Mouse (Mus musculus) MEL (cell line): ENCODE measurements at regions not wholly inside any gene's neighbourhood (a gene's known extent, or its start where the extent isn't known, plus 50 kb on each side); places are given as distances from the start of the nearest gene placed in this dataset.

ENCODE experiments used
- DNase-seq: peaks from one replicate; pipeline ENCODE4 v3.0.0; 2011; ENCODE audit warnings: low read depth, low spot score
- H3K27ac ChIP-seq: 2 replicates; pipeline ENCODE4 v1.5.1; 2012; ENCODE audit warnings: low read depth, mild to moderate bottlenecking, control low read depth, low read length, moderate library complexity; ENCODE audit not compliant: control insufficient read depth
- H3K27me3 ChIP-seq, 2 experiments: fragments of 150-350 bp in 1 of 2; sonication (generic) in 1 of 2; 2 replicates each; pipeline ENCODE4 v1.6.1; 2012; ENCODE audit warnings: low read length in 2 of 2, mild to moderate bottlenecking in 2 of 2, improper control_type of control experiment in 1 of 2, moderate library complexity in 1 of 2; ENCODE audit not compliant: insufficient read depth in 2 of 2, control insufficient read depth in 1 of 2
- H3K36me3 ChIP-seq, 2 experiments: 2 replicates each; pipeline ENCODE4 v1.6.1; 2012 to 2014; ENCODE audit warnings: low read length in 2 of 2, improper control_type of control experiment in 1 of 2, inconsistent platforms in 1 of 2, mild to moderate bottlenecking in 1 of 2; ENCODE audit not compliant: insufficient read depth in 2 of 2, control insufficient read depth in 1 of 2
- H3K4me1 ChIP-seq, 2 experiments: fragments of 150-350 bp in 1 of 2; sonication (generic) in 1 of 2; 2 replicates each; pipeline ENCODE4 v1.6.1; 2012; ENCODE audit warnings: low read length in 2 of 2, improper control_type of control experiment in 1 of 2, mild to moderate bottlenecking in 1 of 2; ENCODE audit not compliant: insufficient read depth in 2 of 2, control insufficient read depth in 1 of 2
- H3K4me3 ChIP-seq, 2 experiments: fragments of 150-350 bp in 1 of 2; sonication (generic) in 1 of 2; 2 replicates each; pipeline ENCODE4 v1.5.1; 2012; ENCODE audit warnings: low read depth in 2 of 2, low read length in 2 of 2, mild to moderate bottlenecking in 2 of 2, moderate library complexity in 2 of 2, control low read depth in 1 of 2, improper control_type of control experiment in 1 of 2; ENCODE audit not compliant: control insufficient read depth in 1 of 2, insufficient read depth in 1 of 2
- H3K79me2 ChIP-seq: 2 replicates; pipeline ENCODE4 v1.6.1; 2012; ENCODE audit warnings: mild to moderate bottlenecking, low read length, moderate library complexity; ENCODE audit not compliant: control insufficient read depth, poor library complexity, insufficient read depth
- H3K9ac ChIP-seq: 2 replicates; pipeline ENCODE4 v1.6.1; 2012; ENCODE audit warnings: low read depth, mild to moderate bottlenecking, control low read depth, low read length, moderate library complexity; ENCODE audit not compliant: control insufficient read depth, poor library complexity, severe bottlenecking
- H3K9me3 ChIP-seq: fragments of 150-350 bp; sonication (generic); replicated peaks from 2 replicates; pipeline ENCODE4 v1.6.1; 2012; ENCODE audit warnings: mild to moderate bottlenecking, low read length, improper control_type of control experiment, moderate library complexity; ENCODE audit not compliant: insufficient read depth
- BHLHE40 ChIP-seq: IDR thresholded peaks from 2 replicates; pipeline ENCODE4 v1.6.1; 2012; ENCODE audit warnings: low read depth, mild to moderate bottlenecking, inconsistent platforms, low read length, improper control_type of control experiment, borderline replicate concordance
- CHD1 ChIP-seq: IDR thresholded peaks from 2 replicates; pipeline ENCODE4 v1.6.1; 2012; ENCODE audit warnings: low read depth, mild to moderate bottlenecking, inconsistent platforms, low read length, improper control_type of control experiment
- CHD2 ChIP-seq: IDR thresholded peaks from 2 replicates; pipeline ENCODE4 v1.6.1; 2011; ENCODE audit warnings: low read length, improper control_type of control experiment
- E2F4 ChIP-seq: IDR thresholded peaks from 2 replicates; pipeline ENCODE4 v1.6.1; 2011; ENCODE audit warnings: low read depth, low read length, improper control_type of control experiment, borderline replicate concordance
- ELF1 ChIP-seq: IDR thresholded peaks from 2 replicates; pipeline ENCODE4 v1.6.1; 2014; ENCODE audit warnings: low read depth, mild to moderate bottlenecking, inconsistent platforms, low read length, improper control_type of control experiment, moderate library complexity
- EP300 ChIP-seq, 2 experiments: IDR thresholded peaks; 2 replicates each; pipeline ENCODE4 v1.6.1; 2011; ENCODE audit warnings: improper control_type of control experiment in 2 of 2, low read length in 2 of 2, low read depth in 1 of 2, mild to moderate bottlenecking in 1 of 2
- GABPA ChIP-seq: IDR thresholded peaks from 2 replicates; pipeline ENCODE4 v1.6.1; 2012; ENCODE audit warnings: low read depth, mild to moderate bottlenecking, inconsistent platforms, low read length, improper control_type of control experiment, moderate library complexity
- GATA1 ChIP-seq: IDR thresholded peaks from 2 replicates; pipeline ENCODE4 v1.6.1; 2011; ENCODE audit warnings: low read depth, low read length, improper control_type of control experiment
- HCFC1 ChIP-seq: IDR thresholded peaks from 2 replicates; pipeline ENCODE4 v1.6.1; 2012; ENCODE audit warnings: low read depth, mild to moderate bottlenecking, inconsistent platforms, low read length, improper control_type of control experiment, moderate library complexity
- KAT2A ChIP-seq: conservative IDR thresholded peaks from 2 replicates; pipeline ENCODE4 v1.6.1; 2012; ENCODE audit warnings: low read depth, low read length, improper control_type of control experiment, inconsistent platforms
- MAFK ChIP-seq: IDR thresholded peaks from 2 replicates; pipeline ENCODE4 v1.6.1; 2011; ENCODE audit warnings: low read depth, mild to moderate bottlenecking, low read length, improper control_type of control experiment, borderline replicate concordance
- MAX ChIP-seq: IDR thresholded peaks from 2 replicates; pipeline ENCODE4 v1.6.1; 2011; ENCODE audit warnings: low read length, improper control_type of control experiment
- MAZ ChIP-seq: IDR thresholded peaks from 2 replicates; pipeline ENCODE4 v1.6.1; 2012; ENCODE audit warnings: low read depth, mild to moderate bottlenecking, inconsistent platforms, low read length, improper control_type of control experiment
- MYB ChIP-seq: IDR thresholded peaks from 2 replicates; pipeline ENCODE4 v1.6.1; 2011; ENCODE audit warnings: mild to moderate bottlenecking, low read depth, low read length, improper control_type of control experiment
- NELFE ChIP-seq: IDR thresholded peaks from 2 replicates; pipeline ENCODE4 v1.6.1; 2011; ENCODE audit warnings: low read depth, low read length, improper control_type of control experiment
- POLR2AphosphoS2 ChIP-seq: IDR thresholded peaks from 2 replicates; pipeline ENCODE4 v1.6.1; 2011; ENCODE audit warnings: low read length, improper control_type of control experiment
- POLR2AphosphoS5 ChIP-seq: IDR thresholded peaks from 2 replicates; pipeline ENCODE4 v1.6.1; 2012; ENCODE audit warnings: low read depth, borderline replicate concordance, mild to moderate bottlenecking, inconsistent platforms, low read length, moderate library complexity, mixed read lengths
- RAD21 ChIP-seq: IDR thresholded peaks from 2 replicates; pipeline ENCODE4 v1.6.1; 2011; ENCODE audit warnings: mild to moderate bottlenecking, low read depth, low read length, improper control_type of control experiment
- SIN3A ChIP-seq: IDR thresholded peaks from 2 replicates; pipeline ENCODE4 v1.6.1; 2012; ENCODE audit warnings: low read length, improper control_type of control experiment, inconsistent platforms
- SMC3 ChIP-seq: IDR thresholded peaks from 2 replicates; pipeline ENCODE4 v1.6.1; 2011; ENCODE audit warnings: low read depth, low read length, improper control_type of control experiment
- TAL1 ChIP-seq: IDR thresholded peaks from 2 replicates; pipeline ENCODE4 v1.6.1; 2012; ENCODE audit warnings: mild to moderate bottlenecking, inconsistent platforms, low read length, moderate library complexity, mixed read lengths
- TBP ChIP-seq: IDR thresholded peaks from 2 replicates; pipeline ENCODE4 v1.8.0; 2011; ENCODE audit warnings: low read depth, low read length, improper control_type of control experiment
- UBTF ChIP-seq: IDR thresholded peaks from 2 replicates; pipeline ENCODE4 v1.6.1; 2012; ENCODE audit warnings: low read depth, mild to moderate bottlenecking, inconsistent platforms, low read length, improper control_type of control experiment, moderate library complexity, borderline replicate concordance; ENCODE audit not compliant: insufficient read depth
- USF1 ChIP-seq: IDR thresholded peaks from 2 replicates; pipeline ENCODE4 v1.6.1; 2014; ENCODE audit warnings: low read depth, mild to moderate bottlenecking, inconsistent platforms, low read length, improper control_type of control experiment, moderate library complexity
- USF2 ChIP-seq, 2 experiments: IDR thresholded peaks; 2 replicates each; pipeline ENCODE4 v1.6.1; 2011 to 2012; ENCODE audit warnings: improper control_type of control experiment in 2 of 2, low read length in 2 of 2, borderline replicate concordance in 1 of 2, inconsistent platforms in 1 of 2, low read depth in 1 of 2, mild to moderate bottlenecking in 1 of 2; ENCODE audit not compliant: insufficient read depth in 1 of 2
- ZNF384 ChIP-seq: IDR thresholded peaks from 2 replicates; pipeline ENCODE4 v1.6.1; 2012; ENCODE audit warnings: low read depth, mild to moderate bottlenecking, inconsistent platforms, low read length, improper control_type of control experiment

DNA sequence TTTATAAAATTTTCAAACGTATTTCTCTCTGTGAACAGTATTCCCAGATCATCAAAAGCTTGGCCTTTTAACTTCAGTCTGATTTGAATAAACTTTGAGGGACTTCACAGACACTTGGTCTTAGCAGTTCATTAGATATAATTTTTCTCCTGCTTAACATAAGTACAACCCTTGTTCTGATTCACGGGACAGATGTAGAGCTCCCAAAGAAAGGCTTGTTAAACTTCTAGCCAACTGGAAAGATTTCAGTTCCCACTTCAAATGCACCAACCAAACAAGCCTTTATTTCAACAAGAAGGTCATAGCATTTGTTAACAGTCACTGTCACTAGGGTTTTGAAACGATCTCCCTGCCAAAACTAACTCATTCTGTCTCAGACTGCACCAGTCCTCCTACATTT, 727.1 kb downstream of the Flrt2 start:
- H3K27ac ChIP-seq: no peak overlapping the region
- no peak overlapping the region for H3K4me3 ChIP-seq
- no peak for TF ChIP-seq SMC3
- TF ChIP-seq E2F4: no peak
- no peak for TF ChIP-seq ZNF384
- TF ChIP-seq MAFK: no peak
- no peak for TF ChIP-seq POLR2AphosphoS5
- TF ChIP-seq SIN3A: no peak
- no peak for TF ChIP-seq CHD1
- TF ChIP-seq RAD21: no peak
- TF ChIP-seq ELF1: no peak
- no peak for TF ChIP-seq EP300 (IDR thresholded peaks at IDR 0.05; ENCODE audit: low read depth in 1 of 2, low read length in 2 of 2)
- TF ChIP-seq GABPA: no peak
- no peak for TF ChIP-seq POLR2AphosphoS2
- no peak for TF ChIP-seq KAT2A
- TF ChIP-seq TAL1: no peak
- no peak for DNase-seq
- H3K79me2 ChIP-seq: no peaks in the 10 kb centered on the region
- H3K27me3 ChIP-seq: no peaks in the 10 kb centered on the region
- no peaks in the 10 kb centered on the region for H3K36me3 ChIP-seq
- H3K9ac ChIP-seq: no peak overlapping the region
- H3K4me1 ChIP-seq: no peaks in the 10 kb centered on the region
- H3K9me3 ChIP-seq: no peaks in the 10 kb centered on the region

DNA sequence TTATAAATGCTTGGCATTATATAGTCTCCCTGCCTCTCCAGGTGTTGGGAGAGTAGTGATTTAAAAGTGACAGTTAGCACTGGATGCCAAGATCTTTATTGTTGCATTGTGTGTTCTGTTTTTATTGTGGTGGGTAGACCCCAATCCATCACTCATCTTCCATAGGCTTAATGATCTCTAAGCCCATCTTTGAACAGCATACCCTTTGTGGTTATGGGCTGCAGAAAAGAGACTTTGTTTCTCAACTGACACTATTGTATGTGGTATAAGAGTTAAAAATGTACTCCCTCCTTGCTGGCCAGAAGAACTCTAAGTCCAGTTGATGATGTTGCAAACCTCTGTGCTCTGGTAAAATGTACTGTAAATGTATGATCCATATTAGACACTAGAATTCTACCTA, 727.5 kb downstream of the Flrt2 start:
- H3K4me3 ChIP-seq: no peak overlapping the region

More for the DNA sequence above, 727.5 kb downstream of the Flrt2 start:
- Histone ChIP-seq H3K27me3 (no peaks in the 10 kb centered on the region), H3K27ac (no peak overlapping the region), H3K9me3 (no peaks in the 10 kb centered on the region), H3K79me2 (no peaks in the 10 kb centered on the region), H3K9ac (no peak overlapping the region), H3K36me3 (no peaks in the 10 kb centered on the region), H3K4me1 (no peaks in the 10 kb centered on the region)
- no peak for DNase-seq
- no peak for TF ChIP-seq MAZ
- TF ChIP-seq USF1: no peak
- TF ChIP-seq BHLHE40: no peak
- TF ChIP-seq USF2 (IDR thresholded peaks at IDR 0.05; ENCODE audit: borderline replicate concordance in 1 of 2, insufficient read depth in 1 of 2, low read depth in 1 of 2, low read length in 2 of 2): no peak
- no peak for TF ChIP-seq POLR2AphosphoS2
- TF ChIP-seq POLR2AphosphoS5: no peak
- no peak for TF ChIP-seq GATA1
- no peak for TF ChIP-seq CHD1
- no peak for TF ChIP-seq MAX
- TF ChIP-seq UBTF: no peak
- no peak for TF ChIP-seq TBP
- no peak for TF ChIP-seq RAD21
- TF ChIP-seq NELFE: no peak
- TF ChIP-seq SIN3A: no peak
- no peak for TF ChIP-seq TAL1
- no peak for TF ChIP-seq MYB
- no peak for TF ChIP-seq CHD2
- no peak for TF ChIP-seq HCFC1
- no peak for TF ChIP-seq E2F4
